Mouse (Mus musculus) layer of hippocampus, adult 9-10 months (tissue): ENCODE data around the gene Grin2a.
A peak's percentile ranks its signal among the peaks of the same experiment; 100 is the strongest.

Source experiments
- DNase-seq: peaks from one replicate; pipeline ENCODE4 v3.0.0; 2022; ENCODE audit warnings: low spot score

Gene Grin2a

DNA sequence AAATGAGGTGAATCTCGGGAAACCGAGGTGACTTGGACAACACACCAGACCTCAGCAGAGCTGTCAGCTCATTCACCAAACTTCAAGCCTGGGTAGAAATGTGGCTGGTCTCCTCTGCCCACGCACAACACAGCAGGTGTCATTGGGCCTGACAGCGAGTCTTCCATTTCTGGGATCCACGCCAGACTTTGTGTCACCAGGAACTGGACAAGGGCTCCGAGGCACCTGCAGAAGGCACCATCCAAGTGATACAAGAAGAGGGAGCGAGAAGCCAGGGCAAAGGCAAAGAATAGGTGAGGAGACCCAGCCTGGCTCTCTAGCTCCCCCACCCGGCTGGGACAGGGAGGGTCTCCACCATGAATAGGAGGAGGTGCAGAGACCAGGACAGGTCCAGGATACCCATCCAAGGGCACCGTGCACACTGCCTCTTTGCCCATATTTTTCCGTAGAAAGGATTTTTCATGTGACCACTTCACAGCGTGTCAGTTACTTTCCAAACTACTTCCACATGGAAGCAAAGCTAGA, 244.3 kb downstream of the Grin2a start:
- no peak for DNase-seq

DNA sequence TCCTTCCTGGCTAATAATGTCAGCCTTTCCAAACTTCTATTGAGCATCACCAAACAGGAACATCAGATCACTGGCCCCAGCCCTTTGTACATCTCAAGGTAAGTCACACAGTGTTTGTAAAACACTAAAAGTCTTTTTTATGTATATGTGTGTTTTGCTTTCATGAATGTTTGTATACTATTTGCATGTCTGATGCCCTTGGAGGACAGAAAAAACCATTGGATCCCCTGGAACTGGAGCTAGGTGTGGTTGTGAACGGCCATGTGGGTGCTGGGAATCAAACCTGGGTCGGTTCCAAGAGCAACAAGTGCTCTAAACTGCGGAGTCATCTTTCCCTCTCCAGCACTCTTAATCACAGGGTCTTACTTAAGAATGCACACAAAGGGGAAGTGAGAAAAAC, 245.7 kb downstream of the Grin2a start:
- DNase-seq = no peak

DNA sequence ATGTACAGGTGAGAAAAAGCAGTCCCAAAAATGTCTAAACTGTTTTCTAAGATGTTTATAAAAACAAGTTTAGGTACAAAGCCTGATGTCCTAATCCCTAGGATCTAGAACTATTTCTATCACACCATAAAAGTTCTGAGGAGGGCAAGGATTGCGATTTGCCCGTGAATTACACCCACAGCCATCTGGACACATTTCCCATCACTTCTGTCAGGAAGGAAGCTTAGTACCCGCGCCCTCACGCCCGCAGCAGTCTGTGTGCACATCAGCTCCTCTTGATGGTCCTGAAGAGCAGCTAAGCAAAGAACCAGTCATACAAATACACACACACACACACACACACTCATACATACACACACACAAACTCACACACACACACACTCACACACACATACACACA, 252.9 kb downstream of the Grin2a start:
- DNase-seq = no peak

DNA sequence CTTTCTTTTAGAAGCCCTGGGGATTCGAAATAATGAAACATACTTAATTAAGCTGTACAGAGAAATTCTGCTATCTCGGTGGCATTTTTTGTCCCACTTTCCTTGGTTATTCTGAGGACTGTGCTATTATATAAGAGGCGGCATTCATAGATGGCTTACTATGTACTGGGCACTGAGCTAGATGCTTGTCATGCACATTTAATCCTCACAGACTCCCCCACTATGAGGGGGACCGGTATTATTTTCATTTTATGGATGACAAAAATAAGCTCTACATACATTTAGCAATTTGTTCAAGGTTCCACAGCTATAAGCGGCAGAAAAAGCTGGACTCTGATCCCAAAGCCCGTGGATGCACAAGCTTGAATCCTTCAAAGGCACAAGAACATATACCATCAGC, 256.7 kb downstream of the Grin2a start:
- DNase-seq = no peak

DNA sequence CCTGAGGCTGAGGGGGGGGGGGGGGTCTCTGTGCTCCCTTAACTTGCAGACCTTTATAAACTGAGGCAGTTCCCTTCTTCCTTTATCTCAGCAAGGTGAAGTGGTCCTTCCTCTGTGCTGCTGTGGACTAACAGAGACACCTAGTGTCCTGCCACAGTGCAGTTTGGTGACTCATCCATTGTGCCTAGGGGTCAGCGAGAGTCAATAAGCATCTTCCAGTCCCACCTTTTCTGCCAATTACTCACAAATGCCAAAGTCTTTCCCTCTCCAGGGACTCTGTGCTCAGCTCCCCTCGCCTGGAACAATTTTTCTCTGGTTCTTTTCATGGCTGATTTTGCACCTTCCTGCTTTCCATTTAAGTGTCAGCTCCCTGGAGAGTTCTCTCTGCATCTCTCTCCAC, 258.2 kb downstream of the Grin2a start:
- DNase-seq = no peak

DNA sequence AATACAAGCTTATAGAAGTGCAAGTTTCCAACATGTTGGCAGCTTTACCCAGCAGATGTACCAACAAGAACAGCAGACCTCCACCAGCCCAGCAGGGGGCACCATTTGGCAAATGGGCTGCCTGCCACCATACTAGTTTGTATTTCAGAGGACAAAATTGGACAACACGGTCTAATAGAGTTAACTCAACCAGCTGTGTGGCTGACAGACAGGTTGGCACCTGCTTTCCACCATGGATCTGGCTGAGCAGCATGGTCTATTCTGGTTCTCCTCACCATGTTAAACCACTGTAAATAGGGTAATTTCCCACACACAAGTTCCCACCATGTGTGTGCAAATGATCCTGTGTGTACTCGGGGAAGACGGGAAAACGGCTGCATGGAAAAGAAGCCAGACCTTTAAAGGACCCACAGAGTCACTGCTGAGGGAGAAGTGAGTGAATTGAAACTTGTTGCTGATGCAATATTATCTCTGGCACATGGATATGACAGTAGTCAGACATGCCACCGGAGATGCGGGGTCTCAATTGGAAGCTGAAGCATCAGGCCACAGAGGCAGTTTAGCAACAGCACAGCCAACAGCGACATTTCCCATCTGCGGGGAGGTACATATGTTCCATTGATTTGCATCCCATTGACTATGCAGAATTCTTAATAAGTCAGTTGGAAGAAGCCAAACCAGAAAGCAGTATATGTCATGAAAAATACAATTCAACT, 259.8 kb downstream of the Grin2a start:
- no peak for DNase-seq

DNA sequence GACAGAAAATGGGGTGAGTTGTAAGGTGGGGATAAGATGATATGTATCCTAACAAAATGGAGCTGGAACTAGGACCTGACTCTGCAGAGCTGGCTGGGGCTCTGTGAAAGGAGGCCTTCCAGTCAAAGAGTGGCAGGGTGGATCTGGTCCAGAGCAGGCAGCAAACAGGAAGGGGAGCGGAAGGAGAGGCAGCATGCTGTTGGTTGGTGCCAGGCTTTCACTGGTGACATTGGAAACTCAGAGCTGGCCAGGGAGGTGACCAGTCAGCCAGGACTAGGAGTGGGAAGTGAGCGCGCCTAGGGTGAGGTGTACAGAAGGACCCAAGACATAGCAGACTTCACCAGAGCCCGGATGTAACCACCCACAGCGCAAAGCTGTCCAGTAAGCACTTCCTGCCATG, 267.8 kb downstream of the Grin2a start:
- no peak for DNase-seq

DNA sequence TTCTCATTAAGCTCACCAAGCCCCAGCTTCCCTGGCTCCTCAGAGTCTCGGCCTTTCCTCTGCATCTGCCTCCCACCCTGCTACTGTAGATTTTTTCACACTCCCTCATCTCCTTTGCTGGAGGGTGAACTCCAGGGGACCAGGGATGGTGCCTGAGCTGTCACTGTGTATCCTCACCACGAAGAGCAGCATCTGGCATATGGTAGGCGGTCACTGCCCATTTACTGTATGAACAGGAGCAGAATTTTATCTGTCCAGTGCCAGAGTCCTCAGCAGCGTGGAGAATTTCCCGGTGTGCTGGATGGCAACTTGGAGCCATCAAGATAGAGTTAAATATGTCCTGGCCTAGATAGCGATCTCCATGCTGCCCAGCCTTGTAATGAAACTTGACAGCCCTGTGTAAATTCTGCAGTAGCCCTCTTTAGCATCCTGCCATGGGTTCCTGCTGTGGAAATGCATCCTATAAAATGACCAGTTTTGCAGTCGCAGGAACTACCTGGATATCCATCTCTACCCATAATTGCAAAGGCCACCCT, 269.7 kb downstream of the Grin2a start:
- no peak for DNase-seq

DNA sequence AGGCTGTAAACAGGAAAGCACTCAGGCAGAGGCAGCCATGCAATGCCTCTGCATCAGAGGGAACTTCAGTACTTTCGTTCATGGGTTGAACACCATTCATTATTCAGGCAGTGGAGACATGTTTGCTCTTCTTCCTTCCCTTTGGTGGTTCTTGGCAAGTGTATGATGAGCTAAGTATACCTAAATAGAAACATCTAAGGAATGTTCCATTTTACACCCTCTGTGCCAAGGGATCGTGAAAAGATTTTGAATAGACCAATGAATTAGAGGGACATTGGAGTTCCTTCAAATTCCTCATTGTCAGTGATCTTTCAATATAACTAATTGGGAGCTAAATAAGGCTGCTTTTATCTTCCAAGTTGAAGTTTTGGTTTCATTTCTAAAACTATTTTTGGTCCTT, 284.0 kb downstream of the Grin2a start:
- no peak for DNase-seq

DNA sequence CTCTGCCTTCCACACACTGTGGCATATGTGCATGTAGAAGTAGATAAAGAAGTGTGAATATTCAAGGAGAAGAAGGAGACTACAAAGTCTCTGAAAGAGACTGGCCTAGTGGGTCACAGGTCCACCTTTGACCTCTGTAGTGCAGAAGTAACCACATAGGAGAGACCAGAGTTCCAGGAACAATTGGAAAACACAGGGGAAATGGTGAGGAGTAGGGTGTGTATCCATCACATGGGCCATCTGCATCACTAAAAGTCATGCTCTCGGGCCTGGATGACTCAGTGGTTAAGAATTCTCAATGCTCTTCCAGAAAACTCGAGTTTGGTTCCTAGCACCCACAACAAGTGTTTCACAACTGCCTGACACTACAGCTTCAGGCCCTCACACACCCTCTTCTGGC, 285.4 kb downstream of the Grin2a start:
- DNase-seq = no peak

DNA sequence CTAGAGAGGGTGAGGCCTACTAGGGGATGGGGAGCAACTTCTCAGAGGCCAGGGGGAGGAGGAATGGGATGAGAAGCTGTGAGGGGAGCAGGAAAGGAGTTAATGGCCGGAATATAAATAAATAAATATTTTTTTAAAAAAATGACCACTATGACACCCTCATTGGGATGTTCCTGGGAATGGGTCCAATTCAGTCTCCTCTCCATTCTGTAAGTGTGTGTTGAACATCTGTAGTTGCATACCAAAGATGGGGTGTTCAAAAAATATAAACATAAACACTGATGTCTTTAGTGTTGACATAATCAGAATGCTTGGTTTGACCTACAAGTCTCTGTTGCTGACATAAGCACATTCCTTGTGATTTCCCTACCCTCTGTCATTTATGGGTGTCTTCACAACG, 298.2 kb downstream of the Grin2a start:
- DNase-seq = no peak

DNA sequence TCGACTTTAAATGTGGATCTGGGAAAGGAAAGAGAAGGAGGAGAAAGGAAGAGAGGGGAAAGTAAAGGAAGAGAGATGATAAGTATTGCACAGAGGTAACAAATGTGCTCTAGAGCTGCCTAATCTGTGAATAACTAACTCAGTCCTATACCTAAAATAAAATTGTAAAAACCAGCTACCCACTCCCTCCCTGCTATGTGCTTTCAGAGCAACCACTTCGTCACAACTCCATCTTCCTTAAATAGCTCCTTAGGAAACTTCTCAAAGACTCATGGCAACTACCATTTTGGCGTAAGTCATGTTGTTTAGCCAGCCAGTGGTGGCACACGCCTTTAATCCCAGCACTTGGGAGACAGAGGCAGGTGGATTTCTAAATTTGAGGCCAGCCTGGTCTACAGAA, 301.3 kb downstream of the Grin2a start:
- DNase-seq = no peak

DNA sequence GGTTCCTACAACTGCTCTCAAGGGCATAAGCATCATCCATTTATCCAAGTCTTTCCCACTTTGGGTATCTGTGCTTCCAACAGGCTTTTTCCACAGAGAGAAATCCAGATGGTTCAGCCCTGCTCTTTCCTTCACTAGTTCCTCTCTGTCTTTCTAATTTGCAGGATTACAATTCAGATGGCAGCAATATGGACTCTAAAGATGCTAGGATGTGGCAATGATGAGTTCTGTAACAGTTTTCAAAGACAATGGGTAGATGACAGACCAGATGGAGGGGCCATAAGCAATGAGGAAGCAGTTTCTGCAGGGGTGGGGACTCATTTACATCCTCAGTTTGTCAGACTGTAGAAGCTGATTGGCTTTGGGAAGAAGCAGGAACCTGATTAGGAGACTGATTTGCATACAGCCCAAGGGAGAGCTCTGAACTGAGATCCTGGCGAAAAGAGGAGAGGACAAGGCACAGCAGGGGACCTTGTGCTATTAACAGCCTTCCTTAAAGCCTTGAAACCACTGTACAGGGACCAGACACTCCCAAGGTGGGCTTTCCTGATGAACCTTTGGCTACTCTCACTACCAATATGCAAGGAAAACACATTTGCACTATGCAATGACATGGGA, 306.7 kb downstream of the Grin2a start:
- peak; percentile 54 for DNase-seq

DNA sequence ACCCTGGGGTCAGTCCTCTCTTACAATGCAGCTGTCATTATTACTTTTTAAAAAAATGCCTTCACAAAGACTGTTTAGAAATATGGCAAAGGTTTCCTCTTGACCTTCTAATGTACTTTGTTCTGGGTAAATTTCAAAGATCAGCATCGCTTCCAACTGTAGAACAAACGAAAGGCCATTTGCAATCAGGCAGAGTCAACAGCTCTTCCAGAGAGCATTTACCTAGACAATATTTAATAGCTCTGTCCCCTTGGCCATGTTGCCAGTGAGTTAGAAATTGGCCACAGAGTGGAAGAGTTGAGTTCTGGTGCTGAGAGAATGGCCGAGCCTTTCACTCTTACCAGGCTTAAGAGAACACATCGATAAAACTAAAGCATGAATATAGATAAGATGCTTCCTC, 314.8 kb downstream of the Grin2a start:
- no peak for DNase-seq

DNA sequence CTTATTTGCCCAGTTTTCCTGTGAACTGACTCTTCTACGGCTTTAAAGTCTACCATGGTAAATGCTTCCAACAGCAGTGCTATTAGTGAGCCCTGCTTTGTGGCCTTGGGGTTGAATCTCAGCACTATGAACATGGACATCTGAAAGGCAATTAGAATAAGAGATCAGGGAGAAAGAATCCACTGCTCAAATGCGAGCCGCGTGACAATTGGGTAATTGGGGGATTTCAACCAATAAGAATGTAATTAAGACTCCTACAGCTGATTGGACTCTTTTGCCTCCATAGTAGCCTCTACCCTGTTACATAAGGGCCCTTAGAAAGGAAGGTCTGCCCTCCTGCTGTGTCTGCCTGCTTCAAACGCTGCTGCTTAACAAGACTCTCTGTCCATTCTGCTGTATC, 315.4 kb downstream of the Grin2a start:
- DNase-seq = no peak

DNA sequence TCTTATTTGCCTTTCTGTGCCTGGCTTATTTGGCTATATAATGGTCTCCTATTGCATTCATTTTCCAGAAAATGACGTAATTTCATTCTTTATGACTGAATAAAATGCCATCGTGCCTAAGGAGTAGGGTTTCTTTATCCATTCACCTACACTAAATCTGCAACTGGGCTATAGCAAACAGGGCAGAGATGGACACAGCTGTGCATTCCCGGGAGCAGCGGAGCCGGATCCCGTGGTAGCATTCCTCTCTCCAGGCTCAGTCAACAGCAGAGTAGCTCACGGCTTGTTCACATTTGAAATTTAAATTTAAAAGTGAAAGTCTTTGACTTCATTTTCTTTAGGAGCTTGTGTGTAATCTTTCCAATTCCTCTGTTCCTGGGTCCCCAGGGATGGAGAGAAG, 316.6 kb downstream of the Grin2a start:
- DNase-seq = no peak

DNA sequence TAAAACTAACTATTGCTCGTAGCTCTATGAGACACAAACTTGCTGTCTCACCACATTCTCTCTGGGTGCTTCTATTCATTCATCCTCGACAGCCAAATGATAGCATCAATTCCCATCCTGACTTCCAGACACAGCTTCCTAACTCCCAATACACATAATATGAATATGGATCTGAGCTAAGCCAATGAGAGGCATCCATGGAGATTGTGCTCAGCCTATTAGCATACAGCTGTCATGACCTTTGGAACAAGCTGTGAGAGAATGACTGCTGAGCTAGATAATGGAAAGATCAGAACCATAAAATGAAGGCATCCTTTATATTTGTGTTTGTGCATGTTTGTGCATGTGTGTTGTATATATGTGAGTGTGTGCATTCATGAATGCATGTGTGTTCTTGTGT, 323.0 kb downstream of the Grin2a start:
- no peak for DNase-seq

DNA sequence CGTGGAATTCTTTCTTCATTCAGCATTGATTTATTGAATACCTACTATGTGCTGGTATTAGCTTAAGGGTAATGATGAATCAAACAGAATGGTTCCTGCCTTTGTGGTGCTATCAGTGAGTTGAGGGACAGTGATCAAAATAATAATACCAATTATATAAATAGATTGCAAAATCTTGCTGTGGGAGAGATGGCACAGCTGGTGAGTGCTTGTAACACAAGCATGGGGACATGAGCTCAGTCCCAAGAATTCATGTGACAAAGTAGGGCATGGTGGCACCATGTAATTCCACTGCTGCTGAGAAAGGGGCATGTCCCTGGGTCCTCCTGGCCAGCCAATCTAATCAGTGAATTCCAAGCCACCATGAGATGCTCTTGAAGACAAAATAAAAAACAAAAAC, 324.1 kb downstream of the Grin2a start:
- no peak for DNase-seq

DNA sequence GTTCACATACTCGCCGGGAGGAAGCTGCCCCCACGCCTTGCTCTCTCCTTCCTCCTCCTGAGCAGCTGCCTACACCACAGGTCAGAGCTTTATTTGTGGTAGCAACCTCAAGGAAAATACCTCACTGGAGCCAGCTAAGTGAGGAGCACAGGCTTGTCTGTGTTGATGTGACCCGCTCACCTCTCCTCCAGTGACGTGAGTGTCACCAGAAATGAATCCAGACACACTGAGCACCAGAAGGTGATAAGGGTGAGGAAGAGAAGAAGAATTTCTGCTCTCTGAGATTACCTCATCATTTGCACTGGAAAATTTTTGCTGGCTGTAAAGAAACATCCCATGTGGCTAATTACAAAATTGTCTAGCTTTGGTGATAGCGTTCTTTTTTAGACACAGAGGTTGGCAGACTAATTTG, 324.6 kb downstream of the Grin2a start:
- DNase-seq = no peak

DNA sequence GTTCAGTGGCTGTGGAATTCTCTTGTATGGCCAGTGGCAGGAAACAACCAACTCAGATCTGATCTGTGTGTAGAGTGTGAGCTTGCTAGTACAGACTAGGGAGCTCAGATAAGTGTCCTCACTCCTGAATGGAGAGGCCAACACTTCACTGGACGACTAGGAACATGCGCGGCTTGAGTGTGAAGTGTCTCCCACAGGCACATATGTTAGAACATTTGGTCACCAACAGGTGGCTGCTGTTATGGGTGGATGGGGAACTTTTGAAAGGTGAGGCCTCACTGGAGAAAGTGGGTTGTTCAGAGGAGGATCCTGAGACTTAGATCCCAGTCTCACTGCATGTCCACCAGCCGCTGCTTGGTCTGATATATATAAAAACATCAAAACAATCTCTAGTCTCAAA, 329.5 kb downstream of the Grin2a start:
- DNase-seq = no peak

DNA sequence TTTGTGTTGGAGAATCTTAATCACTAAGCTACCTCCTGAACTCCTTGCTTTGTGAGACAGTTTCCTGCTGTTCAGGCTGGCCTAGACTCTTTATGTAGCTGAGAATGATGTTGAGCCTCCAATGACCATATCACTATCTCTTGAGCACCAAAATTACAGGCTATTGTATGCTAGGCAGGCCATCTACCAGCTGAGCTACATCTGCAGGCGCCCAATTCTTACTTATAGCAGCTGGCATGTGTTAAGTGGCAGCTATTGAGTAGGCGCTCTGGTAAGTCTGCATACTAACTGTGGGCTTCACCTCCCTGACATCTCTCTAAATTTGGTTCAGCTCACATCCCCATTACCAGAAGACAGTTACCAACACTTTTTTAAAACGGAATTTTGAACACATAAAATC, 331.3 kb downstream of the Grin2a start:
- DNase-seq = no peak

DNA sequence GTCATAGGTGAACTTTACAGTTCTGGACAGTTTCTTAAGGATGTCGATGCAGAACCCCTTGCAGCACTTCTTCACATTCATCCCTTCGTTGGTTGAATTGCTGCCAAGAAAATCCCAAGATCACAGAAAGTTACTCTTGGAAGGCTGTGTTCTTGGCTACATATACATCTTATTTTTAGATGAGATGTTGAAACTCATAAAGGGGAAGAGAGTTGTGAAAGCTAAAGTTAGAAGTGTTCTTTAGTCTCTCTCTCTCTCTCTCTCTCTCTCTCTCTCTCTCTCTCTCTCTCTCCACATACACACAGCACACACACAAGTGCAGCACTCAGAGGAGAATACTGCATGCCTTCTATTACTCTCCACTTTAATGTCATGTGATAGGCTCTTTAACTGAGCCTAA, 331.9 kb downstream of the Grin2a start:
- DNase-seq = no peak

DNA sequence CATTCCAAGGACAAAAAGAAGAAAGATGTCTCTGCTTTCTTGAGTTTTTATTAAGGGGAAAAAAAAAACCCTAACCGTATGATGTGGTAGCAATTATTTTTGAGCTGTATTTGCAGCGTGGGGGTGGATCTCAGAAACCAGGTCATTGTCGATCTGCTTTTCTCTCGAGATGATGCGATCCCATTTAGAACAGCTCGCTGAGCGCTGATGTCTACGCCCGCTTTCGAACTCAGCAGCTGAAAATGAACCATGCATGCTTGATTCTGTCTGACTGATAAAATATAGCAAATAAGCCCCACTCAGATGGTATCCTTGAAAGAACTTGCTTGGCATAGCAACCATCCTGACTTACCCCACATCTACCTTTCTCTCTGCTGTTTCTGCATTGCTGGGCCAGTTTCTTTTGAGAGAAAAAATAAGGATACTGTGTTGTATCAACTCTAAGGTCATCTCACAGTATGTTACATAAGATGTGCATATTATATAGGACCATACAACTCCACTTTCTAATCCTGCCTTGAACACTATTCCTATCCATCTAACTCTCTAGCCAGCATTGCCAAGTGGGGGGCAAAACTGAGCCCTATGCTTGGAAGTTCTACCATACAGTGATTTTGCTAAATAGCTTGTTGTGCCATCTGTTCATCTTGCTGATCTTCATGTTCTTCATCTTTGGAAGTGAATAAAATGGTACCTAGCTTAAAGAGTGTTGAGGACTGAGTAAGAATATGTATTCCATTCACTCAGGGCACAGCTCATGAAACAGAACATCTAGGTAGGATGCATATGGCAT, 369.5 kb downstream of the Grin2a start:
- DNase-seq = no peak
